In genomic region chr15:31186371-31186901, GRCm38 (mm10) we compare ENCODE assay signal across 31 mouse cellular contexts. TPM values are rescaled to one million over a fixed set of nuclear protein-coding genes. Genes with fewer than 3 reads are reported as not detected.
DNase-seq lines count a peak whose midpoint lies in the region; ATAC-seq and TF ChIP-seq lines count a peak whose summit lies in the region.
"Had no signal": no experiment of that assay in that cellular context is flagged by ENCODE, and none has a peak within 500 bp of the region (broad histone marks: within the 10 kb centered on the region; RNA-seq: fewer than 3 reads in every experiment).

No protein-coding gene starts in this region.

- intact Hi-C loops in gastrocnemius, adult 2 months (cut with DNase I) = no loop called here
- intact Hi-C loops in heart, postnatal 36 days (cut with DNase I) = no loop called here

- no peaks in the 10 kb centered on the region for H3K36me3 ChIP-seq in heart, embryonic 15.5 days
- no peaks in the 10 kb centered on the region for H3K36me3 ChIP-seq in stomach, embryonic 16.5 days (ENCODE audit: control insufficient read depth, insufficient read depth, low read length)
- no peaks in the 10 kb centered on the region for H3K36me3 ChIP-seq in stomach, postnatal 0 days (ENCODE audit: control insufficient read depth, insufficient read depth, low read length)
- H3K36me3 ChIP-seq: embryonic facial prominence, embryonic 10.5 days; embryonic facial prominence, embryonic 15.5 days; hindbrain, embryonic 10.5 days; hindbrain, embryonic 15.5 days; kidney, embryonic 15.5 days; midbrain, embryonic 13.5 days had no signal

- no peaks in the 10 kb centered on the region for H3K27me3 ChIP-seq in heart, embryonic 15.5 days
- H3K27me3 ChIP-seq in stomach, embryonic 16.5 days (ENCODE audit: control insufficient read depth, insufficient read depth, low read length) = no peaks in the 10 kb centered on the region
- H3K27me3 ChIP-seq in stomach, postnatal 0 days (ENCODE audit: control insufficient read depth, insufficient read depth, low read length) = no peaks in the 10 kb centered on the region
- H3K27me3 ChIP-seq: embryonic facial prominence, embryonic 15.5 days; hindbrain, embryonic 15.5 days; kidney, embryonic 15.5 days; midbrain, embryonic 13.5 days had no signal

- H3K9ac ChIP-seq in heart, embryonic 15.5 days = no peak overlapping the region
- no peak overlapping the region for H3K9ac ChIP-seq in stomach, embryonic 16.5 days (ENCODE audit: low read length)
- no peak overlapping the region for H3K9ac ChIP-seq in stomach, postnatal 0 days (ENCODE audit: low read length)
- H3K9ac ChIP-seq: embryonic facial prominence, embryonic 15.5 days; hindbrain, embryonic 15.5 days; kidney, embryonic 15.5 days; liver, embryonic 14.5 days; midbrain, embryonic 13.5 days had no signal

- no peak for TF ChIP-seq CTCF in gastrocnemius, adult 2 months (IDR thresholded peaks at IDR 0.05)
- TF ChIP-seq CTCF in stomach, postnatal 0 days (IDR thresholded peaks at IDR 0.05; ENCODE audit: low read depth) = no peak

- H3K4me3 ChIP-seq in gastrocnemius, adult 2 months = no peak overlapping the region
- H3K4me3 ChIP-seq in heart, embryonic 15.5 days = no peak overlapping the region
- H3K4me3 ChIP-seq in stomach, embryonic 16.5 days (replicated peaks; ENCODE audit: low read length) = no peak overlapping the region
- no peak overlapping the region for H3K4me3 ChIP-seq in stomach, postnatal 0 days (ENCODE audit: low read depth, low read length)
- H3K4me3 ChIP-seq: embryonic facial prominence, embryonic 10.5 days; embryonic facial prominence, embryonic 15.5 days; hindbrain, embryonic 10.5 days; hindbrain, embryonic 15.5 days; kidney, embryonic 15.5 days; midbrain, embryonic 13.5 days had no signal

- H3K4me2 ChIP-seq in heart, embryonic 15.5 days = no peak overlapping the region
- no peak overlapping the region for H3K4me2 ChIP-seq in stomach, embryonic 16.5 days (ENCODE audit: low read depth, low read length)
- H3K4me2 ChIP-seq in stomach, postnatal 0 days (replicated peaks; ENCODE audit: low read depth) = no peak overlapping the region
- H3K4me2 ChIP-seq: embryonic facial prominence, embryonic 15.5 days; hindbrain, embryonic 15.5 days; kidney, embryonic 15.5 days; midbrain, embryonic 13.5 days had no signal

- 72% methylated on average over 6 of the region's 6 CpGs for WGBS in heart, embryonic 15.5 days
- 64% methylated on average over 6 of the region's 6 CpGs for WGBS in stomach, embryonic 16.5 days
- WGBS in stomach, postnatal 0 days = 50% methylated on average over 6 of the region's 6 CpGs

- no peaks in the 10 kb centered on the region for H3K4me1 ChIP-seq in heart, embryonic 15.5 days (replicated peaks)
- peaks cover 8% of the 10 kb centered on the region for H3K4me1 ChIP-seq in stomach, embryonic 16.5 days (ENCODE audit: control insufficient read depth, insufficient read depth, low read length)
- H3K4me1 ChIP-seq in stomach, postnatal 0 days (replicated peaks; ENCODE audit: control insufficient read depth, insufficient read depth) = no peaks in the 10 kb centered on the region
- H3K4me1 ChIP-seq: embryonic facial prominence, embryonic 10.5 days; embryonic facial prominence, embryonic 15.5 days; hindbrain, embryonic 10.5 days; hindbrain, embryonic 15.5 days; midbrain, embryonic 13.5 days had no signal

- no peak for TF ChIP-seq EP300 in stomach, postnatal 0 days (optimal IDR thresholded peaks at IDR 0.05)

- DNase-seq in gastrocnemius, adult 2 months = no peak
- no peak for DNase-seq in gastrocnemius, postnatal 25 days
- DNase-seq in heart, postnatal 36 days = no peak
- DNase-seq in stomach, postnatal 0 days (ENCODE audit: low spot score) = no peak
- no peak for DNase-seq in cerebellum, adult 8-10 months
- no peak for DNase-seq in Muller cell, postnatal 12 days (ENCODE audit: inconsistent ontology term)
- DNase-seq: adrenal gland, adult 2 months; adrenal gland, postnatal 36 days; cerebellum, adult 18-20 months; kidney, adult 11 months; layer of hippocampus, postnatal 36 days; left cerebral cortex, postnatal 4 days; liver; lung, adult 2 months; lung, postnatal 10 days; right cerebral cortex, postnatal 14 days; thymus, postnatal 14 days had no signal

- H3K9me3 ChIP-seq in heart, embryonic 15.5 days (replicated peaks) = no peaks in the 10 kb centered on the region
- no peaks in the 10 kb centered on the region for H3K9me3 ChIP-seq in stomach, embryonic 16.5 days (replicated peaks; ENCODE audit: control insufficient read depth, low read length)
- H3K9me3 ChIP-seq in stomach, postnatal 0 days (ENCODE audit: control insufficient read depth, low read length) = no peaks in the 10 kb centered on the region
- H3K9me3 ChIP-seq: embryonic facial prominence, embryonic 10.5 days; embryonic facial prominence, embryonic 15.5 days; hindbrain, embryonic 10.5 days; hindbrain, embryonic 15.5 days; kidney, embryonic 15.5 days; midbrain, embryonic 13.5 days had no signal

- H3K27ac ChIP-seq in gastrocnemius, adult 2 months = peak overlapping the region; percentile 54; the same call in 1 of the 2 replicates
- peak overlapping the region; percentile 45; the same call in 1 of the 2 replicates for H3K27ac ChIP-seq in heart, embryonic 15.5 days
- peak overlapping the region; percentile 66 for H3K27ac ChIP-seq in stomach, embryonic 16.5 days (ENCODE audit: low read length)
- H3K27ac ChIP-seq in stomach, postnatal 0 days (replicated peaks) = no peak overlapping the region
- H3K27ac ChIP-seq: embryonic facial prominence, embryonic 10.5 days; embryonic facial prominence, embryonic 15.5 days; hindbrain, embryonic 10.5 days; hindbrain, embryonic 15.5 days; liver, embryonic 14.5 days; macrophage; midbrain, embryonic 13.5 days had no signal

- ATAC-seq in heart, embryonic 15.5 days (replicated peaks; ENCODE audit: insufficient number of reproducible peaks, insufficient read depth, low FRiP score, low read depth) = no peak
- ATAC-seq in stomach, embryonic 16.5 days (ENCODE audit: insufficient read depth, low FRiP score) = no peak
- ATAC-seq in stomach, postnatal 0 days (ENCODE audit: low FRiP score, low TSS enrichment) = no peak; the same call in 1 of the 2 replicates
- ATAC-seq: activated CD4-positive, CD25-positive, alpha-beta regulatory T cell, adult 4 months; CD4-positive, CD25-positive, alpha-beta regulatory T cell, adult 4 months; forebrain, embryonic 14.5 days; inflammation-experienced regulatory T-cells, adult 6 months; midbrain, embryonic 13.5 days had no signal

RNA-seq across cellular contexts. Expression of gene Dap, which starts 37.7 kb away (rescaled TPM):
- total RNA-seq in gastrocnemius, adult 2 months (2021) = 10 to 100 TPM in 1 of 2 experiments, 1 to 10 TPM in 1; 6.2 to 11.4 TPM
- total RNA-seq in gastrocnemius, postnatal 25 days (2021) = 10 to 100 TPM; 11.1 to 18.9 TPM
- 51.6 and 52.8 TPM in 2 replicates for polyA plus RNA-seq in heart, embryonic 15.5 days (2015; fragmentation: Nextera tagmentation; extraction: Ambion mirVana)
- total RNA-seq in heart, postnatal 36 days (2021) = 10 to 100 TPM; 18.0 to 19.8 TPM
- 110 and 114 TPM in 2 replicates for polyA plus RNA-seq in stomach, embryonic 16.5 days (2015; fragmentation: Nextera tagmentation; extraction: Ambion mirVana)
- polyA plus RNA-seq in stomach, postnatal 0 days (2015; fragmentation: Nextera tagmentation; extraction: Ambion mirVana) = 114 and 120 TPM in 2 replicates
